Mouse (Mus musculus) T-helper 1 cell (primary cell): ENCODE data around the gene Prl3c1.
"Not testable (repeated sequence)": the region's sequence is repeated elsewhere in the genome, so short reads cannot be mapped to it uniquely, and the experiment has no call there.

Experiments used
- in situ Hi-C: fragments of 300-600 bp; cut with MboI, MseI; formaldehyde crosslinking; loops from one replicate; pipeline ENCODE4 v1.15.1; 2025; ENCODE audit warnings: high pct_unique_total_duplicates

The Prl3c1 gene

DNA sequence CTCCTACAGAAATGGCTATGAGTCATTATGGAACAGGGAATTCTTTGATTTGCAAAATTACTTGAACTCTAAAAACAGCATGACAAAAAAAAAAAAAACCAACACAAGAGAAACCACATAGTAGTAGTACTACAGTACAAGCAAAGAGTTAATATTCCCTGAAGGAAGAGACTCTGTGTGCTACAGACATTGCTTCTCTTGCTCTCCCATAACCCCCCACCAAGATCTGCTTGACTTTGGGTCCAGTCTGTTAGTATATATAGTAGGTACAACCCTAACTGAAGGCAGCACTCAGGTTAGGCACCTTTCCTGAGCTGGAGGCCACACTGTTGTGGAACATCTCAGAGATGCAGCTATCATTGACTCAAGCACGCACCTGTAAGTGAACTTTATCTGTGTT, at the start of gene Prl3c1:
Prl3c1 (plus strand) TSS at position 301 of the 400 bp plus-strand sequence.
- in situ Hi-C loops = no loop called here

DNA sequence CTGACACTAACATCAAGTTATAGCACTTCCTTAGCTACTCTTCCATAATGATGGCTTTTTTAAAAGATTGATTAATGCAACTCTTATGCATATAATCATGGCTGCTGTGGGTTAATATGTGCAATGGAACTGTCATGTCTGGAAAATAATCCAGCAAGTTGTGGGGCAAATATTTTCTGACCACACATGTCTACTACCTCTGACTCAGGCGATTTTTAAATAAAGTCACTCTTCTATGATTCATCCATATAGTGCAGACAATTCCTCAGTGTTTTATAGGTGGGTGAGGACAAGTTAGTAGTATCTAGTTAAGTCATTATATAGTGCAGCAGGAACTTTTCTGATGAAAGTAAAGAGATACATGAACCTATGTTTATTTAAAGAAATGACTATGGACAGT, 48.2 kb upstream of the Prl3c1 start:
- in situ Hi-C loops = no loop called here

DNA sequence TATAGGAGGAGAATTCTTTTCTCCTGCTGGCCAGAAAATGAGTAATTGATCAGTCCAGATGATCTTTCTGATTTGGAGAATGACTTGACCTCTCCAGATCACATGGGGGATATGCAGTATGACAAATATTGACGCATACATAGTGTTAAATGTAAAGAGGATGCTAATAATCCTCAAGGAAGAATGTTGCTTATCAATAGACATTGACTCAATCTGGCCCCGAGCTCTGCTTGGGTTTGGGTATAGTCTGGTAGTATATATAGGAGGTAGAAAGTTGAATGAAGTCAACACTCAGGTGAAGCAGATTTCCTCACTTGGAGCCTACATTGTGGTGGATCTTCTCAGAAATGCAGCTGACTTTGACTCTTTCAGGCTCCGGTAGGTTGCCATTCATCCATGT, 40.0 kb upstream of the Prl3c1 start, which contains the start of gene Prl3d3:
Prl3d3 (plus strand) TSS at position 301 of the 400 bp plus-strand sequence.
- in situ Hi-C loops = not testable (repeated sequence)

DNA sequence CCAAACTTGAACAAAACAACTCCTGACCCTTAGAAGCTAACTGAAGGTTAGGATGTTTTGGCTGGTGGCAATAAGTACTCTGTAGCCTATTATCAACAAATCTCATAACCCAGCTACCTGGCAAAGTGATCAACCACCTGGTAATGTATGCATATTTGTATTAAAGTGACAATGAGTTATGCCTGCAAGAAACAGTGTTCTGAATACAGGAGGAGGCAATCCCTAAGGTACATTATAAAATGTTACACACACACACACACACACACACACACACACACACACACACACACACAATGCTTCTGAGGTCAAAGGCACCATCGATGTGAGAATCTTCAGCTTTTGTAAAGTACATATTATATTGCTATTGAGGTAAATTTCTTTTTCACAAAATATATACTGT, 45.1 kb downstream of the Prl3c1 start, which contains the start of gene Prl3b1:
Prl3b1 (plus strand) TSS at position 301 of the 400 bp plus-strand sequence.
- in situ Hi-C loops = no loop called here
